31 mouse cellular contexts compared by ENCODE assay signal in the genomic region with DNA sequence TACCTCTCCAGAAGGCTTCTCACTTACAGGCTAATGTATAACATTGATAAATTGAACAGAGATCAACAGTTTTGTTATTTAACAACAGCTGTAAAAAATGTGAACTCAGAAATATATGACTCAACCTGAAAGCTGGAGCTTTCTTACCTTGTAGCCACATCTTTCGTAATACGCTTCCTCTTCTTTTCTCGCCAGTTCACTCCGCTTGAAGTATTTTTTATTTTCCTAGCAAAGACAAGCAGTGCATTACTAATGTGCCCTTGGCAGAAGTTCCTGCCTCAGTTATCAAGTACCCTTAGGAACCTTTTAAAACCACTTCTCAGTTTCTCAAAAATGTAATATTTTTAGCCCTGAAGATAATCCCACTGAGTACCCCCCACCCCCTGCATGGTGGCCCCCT. TPM values are rescaled to one million over a fixed set of nuclear protein-coding genes. Genes with fewer than 3 reads are reported as not detected.
DNase-seq lines count a peak whose midpoint lies in the region; ATAC-seq lines count a peak whose summit lies in the region.
"Had no signal": no experiment of that assay in that cellular context is flagged by ENCODE, and none has a peak within 500 bp of the region (broad histone marks: within the 10 kb centered on the region; RNA-seq: fewer than 3 reads in every experiment).

No protein-coding gene starts in this region.

- no peaks in the 10 kb centered on the region for H3K9me3 ChIP-seq in lung, embryonic 15.5 days
- H3K9me3 ChIP-seq: embryonic facial prominence, embryonic 15.5 days; forebrain, embryonic 12.5 days; heart, embryonic 10.5 days; heart, embryonic 15.5 days; intestine, embryonic 15.5 days; limb, embryonic 12.5 days; midbrain, embryonic 10.5 days; neural tube, embryonic 12.5 days had no signal

- WGBS in lung, embryonic 15.5 days = 61% methylated on average over 4 of the region's 4 CpGs

- no peak for DNase-seq in lung, postnatal 10 days
- DNase-seq in 416B (ENCODE audit: low read depth) (peak; percentile 66), NIH3T3 (ENCODE audit: low read depth) (peak; percentile 16), MN1 (ENCODE audit: low spot score) (no peak)
- DNase-seq in CD4-positive helper T cell, adult 2 months (ENCODE audit: low read depth, low spot score) = peak; percentile 43
- no peak for DNase-seq in cerebellum, postnatal 10 days
- DNase-seq: adrenal gland, postnatal 25 days; cerebellum, adult 11-12 months; cerebellum, postnatal 14 days; forebrain, postnatal 0 days; gastrocnemius, postnatal 14 days; kidney, adult 2 months; layer of hippocampus, adult 9-11 months; right cerebral cortex, adult 18-20 months; spleen, adult 18-20 months; thymus, adult 18-20 months; thymus, postnatal 25 days had no signal

- peaks cover 11% of the 10 kb centered on the region for H3K4me1 ChIP-seq in lung, embryonic 15.5 days

- H3K27me3 ChIP-seq in lung, embryonic 15.5 days = no peaks in the 10 kb centered on the region
- H3K27me3 ChIP-seq: embryonic facial prominence, embryonic 15.5 days; forebrain, embryonic 12.5 days; heart, embryonic 15.5 days; intestine, embryonic 15.5 days; limb, embryonic 12.5 days; neural tube, embryonic 12.5 days had no signal

- H3K4me2 ChIP-seq in lung, embryonic 15.5 days = no peak overlapping the region
- H3K4me2 ChIP-seq: embryonic facial prominence, embryonic 15.5 days; forebrain, embryonic 12.5 days; heart, embryonic 15.5 days; intestine, embryonic 15.5 days; limb, embryonic 12.5 days; liver, embryonic 11.5 days; neural tube, embryonic 12.5 days had no signal

- no peak for ATAC-seq in lung, embryonic 15.5 days (ENCODE audit: borderline replicate concordance, extremely low read depth, low FRiP score, low TSS enrichment)
- ATAC-seq: forebrain, postnatal 0 days; hindbrain, embryonic 16.5 days; intestine, embryonic 15.5 days had no signal

- H3K4me3 ChIP-seq in lung, embryonic 15.5 days = no peak overlapping the region
- H3K4me3 ChIP-seq: embryonic facial prominence, embryonic 15.5 days; forebrain, embryonic 12.5 days; heart, embryonic 10.5 days; heart, embryonic 15.5 days; intestine, embryonic 15.5 days; limb, embryonic 12.5 days; midbrain, embryonic 10.5 days; myocyte; neural tube, embryonic 12.5 days had no signal

- H3K27ac ChIP-seq in lung, embryonic 15.5 days = 0 out of 2 replicates have a peak overlapping the region, but pooled peaks have one; percentile 16
- H3K27ac ChIP-seq: embryonic facial prominence, embryonic 15.5 days; forebrain, embryonic 12.5 days; heart, embryonic 10.5 days; heart, embryonic 15.5 days; intestine, embryonic 15.5 days; kidney, postnatal 0 days; limb, embryonic 12.5 days; midbrain, embryonic 10.5 days; neural tube, embryonic 12.5 days; stomach, postnatal 0 days had no signal

- peaks cover 30% of the 10 kb centered on the region for H3K36me3 ChIP-seq in lung, embryonic 15.5 days

- no peak overlapping the region for H3K9ac ChIP-seq in lung, embryonic 15.5 days
- H3K9ac ChIP-seq: embryonic facial prominence, embryonic 15.5 days; forebrain, embryonic 12.5 days; forebrain, postnatal 0 days; heart, embryonic 15.5 days; intestine, embryonic 15.5 days; limb, embryonic 12.5 days; neural tube, embryonic 12.5 days had no signal

RNA-seq across cellular contexts. Expression of a gene that starts 3.8 kb away (rescaled TPM):
- 40.1 and 46.4 TPM in 2 replicates for polyA plus RNA-seq in lung, embryonic 15.5 days (2015; fragmentation: Nextera tagmentation; extraction: Ambion mirVana)

Comparison
In these comparisons a context has a peak if more than half of its experiments do, and no peak if none do; other contexts are left out.
1. DNase-seq: peak in 416B (single experiment), CD4-positive helper T cell, adult 2 months (single experiment) and NIH3T3 (single experiment); none in lung, postnatal 10 days (single experiment), cerebellum, postnatal 10 days (0 of 2) and MN1 (single experiment).